Comparison of ENCODE assay signal across 15 mouse cellular contexts in the genomic region with DNA sequence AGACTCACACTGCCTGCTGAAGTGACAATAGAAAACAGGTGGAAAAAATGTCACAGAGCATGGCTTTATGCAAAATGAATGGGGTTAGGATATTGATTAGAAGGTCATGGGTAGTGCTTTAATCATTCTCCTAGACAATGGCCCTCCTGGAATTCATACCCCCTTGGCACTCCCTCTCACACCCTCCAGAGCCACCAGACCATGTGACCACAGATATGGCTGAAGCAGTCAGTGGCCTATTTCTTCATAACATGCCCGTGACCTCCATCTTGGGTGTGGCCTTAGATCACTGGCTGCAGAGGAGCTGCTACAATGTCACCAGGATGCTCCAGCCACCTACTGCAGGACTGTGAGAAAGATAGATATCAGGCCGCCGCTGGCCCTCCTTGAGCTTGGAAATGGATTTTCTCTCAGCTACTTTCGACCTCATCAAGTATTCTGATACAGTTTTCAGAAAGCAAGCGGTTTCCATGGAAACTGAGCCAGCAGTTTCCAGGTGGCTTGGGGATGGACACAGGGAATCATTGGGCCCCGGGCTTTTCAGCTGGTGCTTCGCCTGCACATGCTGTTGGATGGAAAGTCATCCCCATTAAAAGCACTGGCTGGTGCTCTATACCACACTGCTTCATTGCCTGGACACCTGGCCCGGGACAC.
DNase-seq lines count a peak whose midpoint lies in the region; ATAC-seq and TF ChIP-seq lines count a peak whose summit lies in the region.
"Had no signal": no experiment of that assay in that cellular context is flagged by ENCODE, and none has a peak within 500 bp of the region (broad histone marks: within the 10 kb centered on the region; RNA-seq: fewer than 3 reads in every experiment).

No protein-coding gene starts in this region.

- no peaks in the 10 kb centered on the region for H3K9me3 ChIP-seq in forebrain, embryonic 14.5 days (replicated peaks; ENCODE audit: control insufficient read depth, low read length)
- no peaks in the 10 kb centered on the region for H3K9me3 ChIP-seq in hindbrain, postnatal 0 days (ENCODE audit: low read length)
- no peaks in the 10 kb centered on the region for H3K9me3 ChIP-seq in neural tube, embryonic 15.5 days (replicated peaks)
- no peaks in the 10 kb centered on the region for H3K9me3 ChIP-seq in liver, embryonic 12.5 days (replicated peaks)
- H3K9me3 ChIP-seq: embryonic facial prominence, embryonic 15.5 days; kidney, embryonic 15.5 days; liver, embryonic 13.5 days; stomach, embryonic 15.5 days had no signal

- TF ChIP-seq CTCF in hindbrain, postnatal 0 days (IDR thresholded peaks at IDR 0.05; ENCODE audit: low read depth) = no peak

- no peak overlapping the region for H3K4me2 ChIP-seq in forebrain, embryonic 14.5 days (ENCODE audit: low read length)
- H3K4me2 ChIP-seq in hindbrain, postnatal 0 days (ENCODE audit: low read depth, low read length) = no peak overlapping the region
- no peak overlapping the region for H3K4me2 ChIP-seq in neural tube, embryonic 15.5 days
- H3K4me2 ChIP-seq in liver, embryonic 12.5 days = no peak overlapping the region
- H3K4me2 ChIP-seq: embryonic facial prominence, embryonic 15.5 days; kidney, embryonic 15.5 days; liver, embryonic 13.5 days; stomach, embryonic 15.5 days had no signal

- DNase-seq in left cerebral cortex, postnatal 14 days (ENCODE audit: low spot score in 2 of 2) = peak; percentile 30 to 35
- DNase-seq in left cerebral cortex, adult 8-10 months (ENCODE audit: low spot score in 2 of 2) = no peak
- peak; percentile 67 for DNase-seq in forebrain, embryonic 14.5 days (ENCODE audit: low spot score)
- DNase-seq in hindbrain, postnatal 0 days (ENCODE audit: low spot score) = peak; percentile 82
- DNase-seq: left cerebral cortex, postnatal 4 days; liver, embryonic 13.5 days; lung, postnatal 10 days; thymus, postnatal 4 days had no signal

- no peak overlapping the region for H3K4me3 ChIP-seq in forebrain, embryonic 14.5 days (ENCODE audit: low read depth, low read length)
- no peak overlapping the region for H3K4me3 ChIP-seq in hindbrain, postnatal 0 days (ENCODE audit: low read length)
- H3K4me3 ChIP-seq in neural tube, embryonic 15.5 days (replicated peaks) = no peak overlapping the region
- H3K4me3 ChIP-seq in liver, embryonic 12.5 days = no peak overlapping the region
- H3K4me3 ChIP-seq: embryonic facial prominence, embryonic 15.5 days; kidney, embryonic 15.5 days; liver, embryonic 13.5 days; stomach, embryonic 15.5 days had no signal

- peaks cover 13% of the 10 kb centered on the region; the same call in 1 of the 2 replicates for H3K4me1 ChIP-seq in forebrain, embryonic 14.5 days (ENCODE audit: control insufficient read depth, insufficient read depth, low read length)
- peaks cover 21% of the 10 kb centered on the region for H3K4me1 ChIP-seq in hindbrain, postnatal 0 days (ENCODE audit: insufficient read depth, low read length)
- peaks cover 46% of the 10 kb centered on the region for H3K4me1 ChIP-seq in neural tube, embryonic 15.5 days
- no peaks in the 10 kb centered on the region for H3K4me1 ChIP-seq in liver, embryonic 12.5 days
- H3K4me1 ChIP-seq: embryonic facial prominence, embryonic 15.5 days; liver, embryonic 13.5 days; stomach, embryonic 15.5 days had no signal

- no peak overlapping the region for H3K9ac ChIP-seq in forebrain, embryonic 14.5 days (ENCODE audit: low read length)
- H3K9ac ChIP-seq in hindbrain, postnatal 0 days (replicated peaks; ENCODE audit: low read length) = no peak overlapping the region
- no peak overlapping the region for H3K9ac ChIP-seq in neural tube, embryonic 15.5 days (replicated peaks)
- no peak overlapping the region for H3K9ac ChIP-seq in liver, embryonic 12.5 days
- H3K9ac ChIP-seq: embryonic facial prominence, embryonic 15.5 days; kidney, embryonic 15.5 days; liver, embryonic 13.5 days; stomach, embryonic 15.5 days had no signal

- H3K36me3 ChIP-seq in forebrain, embryonic 14.5 days (ENCODE audit: control insufficient read depth, insufficient read depth, low read length) = no peaks in the 10 kb centered on the region
- H3K36me3 ChIP-seq in hindbrain, postnatal 0 days (ENCODE audit: insufficient read depth, low read length) = no peaks in the 10 kb centered on the region
- no peaks in the 10 kb centered on the region for H3K36me3 ChIP-seq in neural tube, embryonic 15.5 days
- H3K36me3 ChIP-seq in liver, embryonic 12.5 days = no peaks in the 10 kb centered on the region
- H3K36me3 ChIP-seq: embryonic facial prominence, embryonic 15.5 days; G1E; kidney, embryonic 15.5 days; liver, embryonic 13.5 days; stomach, embryonic 15.5 days had no signal

- 75% methylated on average over 8 of the region's 8 CpGs for WGBS in forebrain, embryonic 14.5 days
- 61% methylated on average over 8 of the region's 8 CpGs for WGBS in hindbrain, postnatal 0 days
- WGBS in neural tube, embryonic 15.5 days = 59% methylated on average over 8 of the region's 8 CpGs
- WGBS in liver, embryonic 12.5 days (ENCODE audit: insufficient replicate concordance) = 74% methylated on average over 8 of the region's 8 CpGs

- H3K27me3 ChIP-seq in forebrain, embryonic 14.5 days (replicated peaks; ENCODE audit: control insufficient read depth, insufficient read depth, low read length) = no peaks in the 10 kb centered on the region
- no peaks in the 10 kb centered on the region for H3K27me3 ChIP-seq in hindbrain, postnatal 0 days (ENCODE audit: insufficient read depth, low read length)
- no peaks in the 10 kb centered on the region for H3K27me3 ChIP-seq in neural tube, embryonic 15.5 days (replicated peaks)
- 0 out of 2 replicates have a peak, but pooled peaks cover 4% of the 10 kb centered on the region for H3K27me3 ChIP-seq in liver, embryonic 12.5 days (replicated peaks)
- H3K27me3 ChIP-seq: embryonic facial prominence, embryonic 15.5 days; kidney, embryonic 15.5 days; liver, embryonic 13.5 days; stomach, embryonic 15.5 days had no signal

- peak overlapping the region; percentile 33 for H3K27ac ChIP-seq in forebrain, embryonic 14.5 days (ENCODE audit: low read depth, low read length)
- H3K27ac ChIP-seq in hindbrain, postnatal 0 days = peak overlapping the region; percentile 66; the same call in 1 of the 2 replicates
- peak overlapping the region; percentile 54 for H3K27ac ChIP-seq in neural tube, embryonic 15.5 days (replicated peaks)
- H3K27ac ChIP-seq in liver, embryonic 12.5 days = no peak overlapping the region
- H3K27ac ChIP-seq: embryonic facial prominence, embryonic 15.5 days; kidney, embryonic 15.5 days; liver, embryonic 13.5 days; stomach, embryonic 15.5 days had no signal

- peak; percentile 11; the same call in 1 of the 2 replicates for ATAC-seq in forebrain, embryonic 14.5 days
- ATAC-seq in hindbrain, postnatal 0 days = peak; percentile 52
- no peak; the same call in 1 of the 2 replicates for ATAC-seq in neural tube, embryonic 15.5 days (ENCODE audit: low FRiP score)
- no peak for ATAC-seq in liver, embryonic 12.5 days
- ATAC-seq in inflammation-experienced regulatory T-cells, adult 6 months = no peak

- intact Hi-C loops in left cerebral cortex, postnatal 14 days (cut with DNase I) = no loop called here

Comparison
In these comparisons a context has a peak if more than half of its experiments do, and no peak if none do; other contexts are left out.
1. DNase-seq: peak in left cerebral cortex, postnatal 14 days (2 of 2), forebrain, embryonic 14.5 days (single experiment) and hindbrain, postnatal 0 days (single experiment); none in left cerebral cortex, adult 8-10 months (0 of 2).
2. ATAC-seq: peak in forebrain, embryonic 14.5 days (single experiment) and hindbrain, postnatal 0 days (single experiment); none in neural tube, embryonic 15.5 days (single experiment), liver, embryonic 12.5 days (single experiment) and inflammation-experienced regulatory T-cells, adult 6 months (single experiment).